Mouse (Mus musculus) thymus, adult 2 months (tissue): ENCODE results near the gene Tnrc6b.

Experiments
- CTCF ChIP-seq: fragments of 200-500 bp; IDR thresholded peaks from 2 replicates; pipeline ENCODE4 v1.5.1; 2012; ENCODE audit warnings: mild to moderate bottlenecking, control low read depth, low read length, moderate library complexity, borderline replicate concordance; ENCODE audit not compliant: control insufficient read depth, poor library complexity, insufficient read depth; ENCODE audit errors: extremely low read depth
- POLR2A ChIP-seq: fragments of 200-500 bp; IDR thresholded peaks from 2 replicates; pipeline ENCODE4 v1.6.1; 2012; ENCODE audit warnings: mild to moderate bottlenecking, low read length, control low read depth, moderate library complexity; ENCODE audit not compliant: control insufficient read depth, poor library complexity, insufficient read depth; ENCODE audit errors: extremely low read depth

DNA sequence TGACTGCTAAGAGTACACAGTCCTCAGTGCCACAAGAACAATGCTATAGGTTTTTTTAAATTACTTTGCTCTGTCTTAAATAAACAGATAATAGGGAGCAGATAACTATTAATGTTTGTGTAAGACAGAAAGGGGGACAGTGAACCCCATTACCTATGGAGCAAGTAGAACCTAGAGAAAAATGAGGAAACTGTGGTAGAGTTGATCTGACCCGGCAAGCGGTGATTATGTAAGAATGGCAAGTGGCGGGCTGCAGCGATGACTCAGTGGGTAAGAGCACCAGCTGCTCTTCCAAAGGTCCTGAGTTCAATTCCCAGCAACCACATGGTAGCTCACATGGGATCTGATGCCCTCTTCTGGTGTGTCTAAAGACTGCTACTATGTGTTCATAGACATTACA lies 101.7 kb downstream of the Tnrc6b start:
- TF ChIP-seq CTCF: no peak
- no peak for TF ChIP-seq POLR2A
